ENCODE assay signal across 8 mouse cellular contexts in genomic region chr12:102422065-102422464, GRCm38 (mm10). TPM values are rescaled to one million over a fixed set of nuclear protein-coding genes. Genes with fewer than 3 reads are reported as not detected.
A peak's percentile ranks its signal among the peaks of the same experiment; 100 is the strongest.
DNase-seq lines count a peak whose midpoint lies in the region; TF ChIP-seq lines count a peak whose summit lies in the region.

No protein-coding gene starts in this region.

- intact Hi-C loops in left cerebral cortex, adult 2 months (cut with DNase I), result no loop called here
- intact Hi-C loops in gastrocnemius, adult 2 months (cut with DNase I), result no loop called here

- TF ChIP-seq CTCF in left cerebral cortex, adult 2 months (IDR thresholded peaks at IDR 0.05), result no peak
- TF ChIP-seq CTCF in gastrocnemius, adult 2 months (IDR thresholded peaks at IDR 0.05), result no peak

- H3K27ac ChIP-seq in left cerebral cortex, adult 2 months, result peak overlapping the region; percentile 34; the same call in 1 of the 2 replicates
- H3K27ac ChIP-seq in gastrocnemius, adult 2 months, result peak overlapping the region; percentile 79

- DNase-seq in left cerebral cortex, adult 2 months (ENCODE audit: extremely low spot score in 1 of 2, low spot score in 2 of 2), result peak in 1 of 2 experiments; percentile 47
- DNase-seq in left cerebral cortex, adult 11 months (ENCODE audit: low spot score), result no peak
- peak; percentile 69 for DNase-seq in gastrocnemius, adult 2 months
- DNase-seq in kidney, adult 9 months, result peak; percentile 74
- peak; percentile 62 for DNase-seq in retina, adult 2 months (ENCODE audit: low read depth, low spot score)
- no peak for DNase-seq in layer of hippocampus, postnatal 25 days (ENCODE audit: extremely low spot score in 1 of 2, low spot score in 1 of 2)
- DNase-seq in testis, postnatal 14 days (ENCODE audit: low spot score), result no peak
- DNase-seq in T-cell, adult 2 months (ENCODE audit: low spot score), result no peak

- H3K4me3 ChIP-seq in left cerebral cortex, adult 2 months, result no peak overlapping the region
- peak overlapping the region; percentile 28; the same call in 1 of the 2 replicates for H3K4me3 ChIP-seq in gastrocnemius, adult 2 months

RNA-seq across cellular contexts. Expression of gene Lgmn, which starts 17.5 kb away (rescaled TPM):
- 100 to 1,000 TPM in 1 of 2 experiments, 10 to 100 TPM in 1; 93.8 to 102 TPM for total RNA-seq in left cerebral cortex, adult 2 months (2021)
- total RNA-seq in gastrocnemius, adult 2 months (2021), result 10 to 100 TPM; 21.1 to 30.2 TPM
- total RNA-seq in layer of hippocampus, postnatal 25 days (2021), result 100 to 1,000 TPM in 1 of 2 experiments, 10 to 100 TPM in 1; 98.6 to 102 TPM

RNA-seq across cellular contexts. Expression of gene Golga5, which starts 46.9 kb away (rescaled TPM):
- 10 to 100 TPM; 26.7 to 28.2 TPM for total RNA-seq in left cerebral cortex, adult 2 months (2021)
- total RNA-seq in gastrocnemius, adult 2 months (2021), result 10 to 100 TPM; 30.0 to 31.2 TPM
- total RNA-seq in layer of hippocampus, postnatal 25 days (2021), result 10 to 100 TPM; 25.6 to 27.1 TPM

Comparison
In these comparisons a context has a peak if more than half of its experiments do, and no peak if none do; other contexts are left out.
1. DNase-seq: peak in gastrocnemius, adult 2 months (single experiment), kidney, adult 9 months (single experiment) and retina, adult 2 months (single experiment); none in left cerebral cortex, adult 11 months (single experiment), layer of hippocampus, postnatal 25 days (0 of 2), testis, postnatal 14 days (single experiment) and T-cell, adult 2 months (single experiment).